Mouse (Mus musculus) liver, adult 2 months (tissue): ENCODE data around the gene Ddah2. TPM values are rescaled to one million over a fixed set of nuclear protein-coding genes. Genes with fewer than 3 reads are reported as not detected.

Source experiments
- DNase-seq: peaks from one replicate; pipeline ENCODE4 v3.0.0-alpha.2; 2011; ENCODE audit warnings: low read depth, low spot score; ENCODE audit errors: extremely low read depth
- H3K27ac ChIP-seq: fragments of 200-500 bp; replicated peaks from 2 replicates; pipeline ENCODE4 v1.5.1; 2012; ENCODE audit warnings: low read depth, mild to moderate bottlenecking, control low read depth, inconsistent platforms, low read length; ENCODE audit not compliant: insufficient read depth
- H3K27me3 ChIP-seq: fragments of 200-500 bp; 2 replicates; pipeline ENCODE4 v1.6.1; 2012; ENCODE audit warnings: mild to moderate bottlenecking, moderate library complexity, low read length, inconsistent platforms; ENCODE audit not compliant: control insufficient read depth, insufficient read depth
- H3K36me3 ChIP-seq: fragments of 200-500 bp; 2 replicates; pipeline ENCODE4 v1.6.1; 2012; ENCODE audit warnings: low read length, inconsistent platforms; ENCODE audit not compliant: control insufficient read depth, insufficient read depth
- H3K4me1 ChIP-seq: fragments of 200-500 bp; 2 replicates; pipeline ENCODE4 v1.6.1; 2011; ENCODE audit warnings: low read length; ENCODE audit not compliant: control insufficient read depth, insufficient read depth
- H3K4me3 ChIP-seq: fragments of 200-500 bp; 2 replicates; pipeline ENCODE4 v1.5.1; 2011; ENCODE audit warnings: low read depth, mild to moderate bottlenecking, control low read depth, low read length, moderate library complexity; ENCODE audit not compliant: insufficient read depth
- H3K79me2 ChIP-seq: fragments of 200-500 bp; 2 replicates; pipeline ENCODE4 v1.6.1; 2012; ENCODE audit warnings: inconsistent platforms, mild to moderate bottlenecking, low read length, moderate library complexity; ENCODE audit not compliant: control insufficient read depth, insufficient read depth
- H3K9ac ChIP-seq: fragments of 200-500 bp; 2 replicates; pipeline ENCODE4 v1.6.1; 2012; ENCODE audit warnings: low read depth, mild to moderate bottlenecking, control low read depth, inconsistent platforms, low read length
- CTCF ChIP-seq: fragments of 200-500 bp; IDR thresholded peaks from 2 replicates; pipeline ENCODE4 v1.5.1; 2011; ENCODE audit warnings: low read depth, low read length, control low read depth
- POLR2A ChIP-seq: fragments of 200-500 bp; IDR thresholded peaks from 2 replicates; pipeline ENCODE4 v1.6.1; 2011; ENCODE audit warnings: low read length, control low read depth; ENCODE audit not compliant: insufficient read depth; ENCODE audit errors: extremely low read depth
- WGBS: fragments of 180-500 bp; shearing (Covaris S2); methylation state at CpG from one replicate; pipeline ENCODE4 v1.1.7; 2018; 5-methylcytosine and 5-hydroxymethylcytosine counted together
- polyA plus RNA-seq: library from polyadenylated mRNA; depleted of rRNA; stranded (reverse); fragments of >200 nt; gene quantifications from 2 replicates; pipeline ENCODE4 v1.2.3, GENCODE M21; 2012
- total RNA-seq: library from RNA; depleted of rRNA; stranded (reverse); fragments of >200 nt; gene quantifications from 2 replicates; pipeline ENCODE4 v1.2.3, GENCODE M21; 2014

The Ddah2 gene
- total and polyA plus RNA-seq, 2 experiments, result 3.0 to 3.9 TPM

DNA sequence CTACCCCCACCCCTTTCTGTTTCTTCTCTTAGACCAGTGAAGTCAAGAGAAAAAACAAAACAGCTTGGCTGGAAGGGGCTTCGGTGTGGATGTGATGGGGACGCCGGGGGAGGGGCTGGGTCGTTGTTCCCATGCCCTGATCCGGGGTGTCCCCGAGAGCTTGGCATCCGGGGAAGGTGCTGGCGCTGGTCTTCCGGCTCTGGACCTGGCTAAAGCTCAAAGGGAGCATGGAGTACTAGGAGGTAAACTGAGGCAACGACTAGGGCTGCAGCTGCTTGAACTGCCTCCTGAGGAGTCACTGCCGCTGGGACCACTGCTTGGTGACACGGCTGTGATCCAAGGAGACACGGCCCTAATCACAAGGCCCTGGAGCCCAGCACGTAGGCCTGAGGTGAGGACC lies 1.2 kb downstream of the Ddah2 start:
- 0 out of 2 replicates have a peak overlapping the region, but pooled peaks have one; percentile 6 for H3K9ac ChIP-seq
- 35% methylated on average over 14 of the region's 14 CpGs for WGBS

DNA sequence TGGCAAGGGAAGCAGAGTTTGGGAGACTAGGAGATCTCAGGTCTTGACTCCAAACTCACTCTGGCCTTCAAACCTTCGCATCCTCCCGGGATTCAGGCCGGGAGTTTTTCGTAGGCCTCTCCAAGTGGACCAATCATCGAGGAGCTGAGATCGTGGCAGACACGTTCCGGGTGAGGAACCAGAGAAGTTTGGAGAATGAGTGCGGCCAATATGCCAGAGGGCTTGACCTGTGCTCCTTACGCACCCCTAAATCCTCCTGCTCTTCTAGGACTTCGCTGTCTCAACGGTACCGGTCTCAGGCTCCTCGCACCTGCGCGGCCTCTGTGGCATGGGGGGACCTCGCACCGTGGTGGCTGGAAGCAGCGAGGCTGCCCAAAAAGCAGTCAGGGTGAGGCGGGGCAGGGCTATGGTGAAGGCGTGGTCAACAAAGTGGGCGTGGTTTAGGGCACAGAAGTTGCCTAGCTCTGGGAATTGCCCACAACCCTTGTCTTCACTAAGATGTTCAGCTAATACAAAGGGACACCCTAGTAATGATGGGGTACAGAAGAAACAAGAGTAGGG lies 2.0 kb downstream of the Ddah2 start:
- peaks cover 3% of the 10 kb centered on the region; the same call in 1 of the 2 replicates for H3K4me1 ChIP-seq
- no peak overlapping the region for H3K27ac ChIP-seq
- peaks cover 2% of the 10 kb centered on the region; the same call in 1 of the 2 replicates for H3K36me3 ChIP-seq
- H3K27me3 ChIP-seq, result no peaks in the 10 kb centered on the region; the same call in 1 of the 2 replicates
- 76% methylated on average over 22 of the region's 22 CpGs for WGBS
- DNase-seq, result no peak
- H3K9ac ChIP-seq, result no peak overlapping the region
- H3K79me2 ChIP-seq, result no peaks in the 10 kb centered on the region
- H3K4me3 ChIP-seq, result no peak overlapping the region
- TF ChIP-seq POLR2A (no peak), CTCF (no peak)

More for the DNA sequence above, 1.2 kb downstream of the Ddah2 start:
- TF ChIP-seq POLR2A (no peak), CTCF (no peak)
- no peak for DNase-seq
- Histone ChIP-seq H3K27ac (no peak overlapping the region), H3K79me2 (no peaks in the 10 kb centered on the region), H3K4me3 (peak overlapping the region; percentile 62; the same call in 1 of the 2 replicates), H3K36me3 (peaks cover 5% of the 10 kb centered on the region; the same call in 1 of the 2 replicates), H3K27me3 (no peaks in the 10 kb centered on the region; the same call in 1 of the 2 replicates), H3K4me1 (peaks cover 3% of the 10 kb centered on the region; the same call in 1 of the 2 replicates)

GRCm38 (mm10) chr17:35061299-35061698 lies 2.5 kb downstream of the Ddah2 start:
- H3K9ac ChIP-seq, result no peak overlapping the region
- no peak overlapping the region for H3K27ac ChIP-seq
- H3K79me2 ChIP-seq, result no peaks in the 10 kb centered on the region
- H3K4me1 ChIP-seq, result peaks cover 3% of the 10 kb centered on the region; the same call in 1 of the 2 replicates
- H3K27me3 ChIP-seq, result peaks cover 2% of the 10 kb centered on the region; the same call in 1 of the 2 replicates
- peaks cover 2% of the 10 kb centered on the region; the same call in 1 of the 2 replicates for H3K36me3 ChIP-seq
- WGBS, result 91% methylated on average over 8 of the region's 8 CpGs
- DNase-seq, result no peak
- no peak overlapping the region for H3K4me3 ChIP-seq
- TF ChIP-seq POLR2A (no peak), CTCF (no peak)

DNA sequence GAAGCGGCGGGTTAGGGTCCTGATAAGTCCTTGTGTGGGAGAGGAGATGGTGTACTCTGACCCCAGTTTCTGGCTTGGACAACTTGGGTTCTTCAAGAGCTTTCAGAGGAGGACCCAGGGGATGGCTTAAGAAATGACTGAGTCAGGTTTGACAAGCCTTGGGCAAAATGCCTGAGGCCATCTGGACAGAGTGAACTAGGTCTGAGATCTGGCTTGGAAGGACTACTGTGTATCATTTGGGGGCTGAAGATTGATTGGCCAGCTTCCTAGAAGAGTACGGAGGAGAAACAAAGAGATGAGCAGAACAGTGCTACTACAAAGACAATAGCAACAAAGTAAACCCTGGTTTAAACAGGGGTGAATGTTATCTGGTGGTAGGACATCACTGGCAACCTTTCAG lies 4.6 kb downstream of the Ddah2 start:
- Histone ChIP-seq H3K4me1 (peaks cover 3% of the 10 kb centered on the region; the same call in 1 of the 2 replicates), H3K27ac (no peak overlapping the region), H3K36me3 (no peaks in the 10 kb centered on the region), H3K4me3 (no peak overlapping the region), H3K9ac (no peak overlapping the region), H3K79me2 (no peaks in the 10 kb centered on the region), H3K27me3 (peaks cover 2% of the 10 kb centered on the region; the same call in 1 of the 2 replicates)
- 91% methylated on average over 3 of the region's 3 CpGs for WGBS
- no peak for DNase-seq
- TF ChIP-seq CTCF (no peak), POLR2A (no peak)

GRCm38 (mm10) chr17:35064378-35064877 lies 5.6 kb downstream of the Ddah2 start:
- no peak overlapping the region for H3K4me3 ChIP-seq
- H3K79me2 ChIP-seq, result no peaks in the 10 kb centered on the region
- no peak for TF ChIP-seq POLR2A
- no peak for TF ChIP-seq CTCF
- peaks cover under 1% of the 10 kb centered on the region; the same call in 1 of the 2 replicates for H3K4me1 ChIP-seq
- H3K36me3 ChIP-seq, result no peaks in the 10 kb centered on the region
- peaks cover 2% of the 10 kb centered on the region; the same call in 1 of the 2 replicates for H3K27me3 ChIP-seq
- H3K27ac ChIP-seq, result no peak overlapping the region
- no peak overlapping the region for H3K9ac ChIP-seq
- DNase-seq, result no peak
- WGBS, result 45% methylated on average over 10 of the region's 10 CpGs
